Mouse (Mus musculus) cortical plate, adult 2 months (tissue): ENCODE results near the gene Ntm. TPM values are rescaled to one million over a fixed set of nuclear protein-coding genes. Genes with fewer than 3 reads are reported as not detected.

ENCODE experiments used
- H3K27ac ChIP-seq: fragments of 200-500 bp; 2 replicates; pipeline ENCODE4 v1.5.1; 2012; ENCODE audit warnings: low read length, control low read depth, inconsistent platforms; ENCODE audit not compliant: insufficient read depth
- H3K4me1 ChIP-seq: fragments of 200-500 bp; 2 replicates; pipeline ENCODE4 v1.6.1; 2011; ENCODE audit warnings: low read length; ENCODE audit not compliant: control insufficient read depth, insufficient read depth
- H3K4me3 ChIP-seq: fragments of 200-500 bp; 2 replicates; pipeline ENCODE4 v1.5.1; 2011; ENCODE audit warnings: mild to moderate bottlenecking, low read length, control low read depth; ENCODE audit not compliant: insufficient read depth
- CTCF ChIP-seq: fragments of 200-500 bp; IDR thresholded peaks from 2 replicates; pipeline ENCODE4 v1.5.1; 2011; ENCODE audit warnings: mild to moderate bottlenecking, control low read depth, low read length; ENCODE audit not compliant: insufficient read depth; ENCODE audit errors: extremely low read depth
- POLR2A ChIP-seq: fragments of 200-500 bp; IDR thresholded peaks from 2 replicates; pipeline ENCODE4 v1.6.1; 2011; ENCODE audit warnings: mild to moderate bottlenecking, low read length, control low read depth; ENCODE audit not compliant: insufficient read depth; ENCODE audit errors: extremely low read depth
- polyA plus RNA-seq: library from polyadenylated mRNA; depleted of rRNA; stranded (reverse); fragments of >200 nt; gene quantifications from 2 replicates; pipeline ENCODE4 v1.2.3, GENCODE M21; 2012

The Ntm gene
- polyA plus RNA-seq, 1 experiment = 169 TPM

DNA sequence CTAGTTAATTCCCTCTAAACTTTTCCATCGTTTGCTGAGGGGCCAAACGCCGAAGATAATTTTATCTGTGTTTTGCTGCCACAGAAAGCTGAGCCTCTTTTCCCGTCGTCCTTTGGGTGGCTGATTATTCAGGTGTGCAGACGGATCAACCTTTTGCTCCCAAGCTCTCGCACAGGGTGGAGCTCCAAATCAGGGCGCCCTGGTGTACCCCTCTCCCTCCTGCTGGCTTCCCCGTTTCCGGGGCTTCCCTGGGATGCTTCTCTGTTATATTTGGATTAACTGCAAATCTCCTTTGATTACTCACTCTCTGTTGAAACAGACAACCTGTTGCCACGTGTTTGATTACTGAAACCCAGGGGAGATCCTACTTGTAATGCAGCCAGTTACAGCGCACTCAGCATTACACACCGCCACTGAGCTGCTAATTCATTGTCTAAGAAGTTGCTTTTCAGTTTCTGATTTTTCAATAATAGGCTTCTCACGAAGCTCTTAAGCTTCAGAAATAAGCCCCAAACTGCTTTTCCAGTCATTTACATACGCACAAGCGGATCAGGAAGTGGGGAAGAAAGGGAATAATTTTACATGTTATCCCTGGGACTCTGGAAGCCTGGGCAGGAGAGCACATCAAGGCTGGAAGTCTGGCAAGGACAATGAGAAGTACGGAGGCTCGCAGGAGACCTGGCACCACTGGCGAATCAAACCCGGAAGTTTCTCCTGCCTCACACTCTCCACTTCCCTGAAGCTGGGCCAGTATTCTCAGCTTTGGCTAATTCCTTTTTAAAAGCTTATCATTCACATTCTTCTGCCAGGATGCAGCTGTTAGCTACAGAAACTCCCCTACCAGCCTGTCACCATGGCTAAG lies 19.5 kb downstream of the Ntm start:
- H3K4me3 ChIP-seq = no peak overlapping the region
- peaks cover 7% of the 10 kb centered on the region; the same call in 1 of the 2 replicates for H3K4me1 ChIP-seq
- H3K27ac ChIP-seq = no peak overlapping the region
- TF ChIP-seq POLR2A = no peak
- TF ChIP-seq CTCF = no peak

DNA sequence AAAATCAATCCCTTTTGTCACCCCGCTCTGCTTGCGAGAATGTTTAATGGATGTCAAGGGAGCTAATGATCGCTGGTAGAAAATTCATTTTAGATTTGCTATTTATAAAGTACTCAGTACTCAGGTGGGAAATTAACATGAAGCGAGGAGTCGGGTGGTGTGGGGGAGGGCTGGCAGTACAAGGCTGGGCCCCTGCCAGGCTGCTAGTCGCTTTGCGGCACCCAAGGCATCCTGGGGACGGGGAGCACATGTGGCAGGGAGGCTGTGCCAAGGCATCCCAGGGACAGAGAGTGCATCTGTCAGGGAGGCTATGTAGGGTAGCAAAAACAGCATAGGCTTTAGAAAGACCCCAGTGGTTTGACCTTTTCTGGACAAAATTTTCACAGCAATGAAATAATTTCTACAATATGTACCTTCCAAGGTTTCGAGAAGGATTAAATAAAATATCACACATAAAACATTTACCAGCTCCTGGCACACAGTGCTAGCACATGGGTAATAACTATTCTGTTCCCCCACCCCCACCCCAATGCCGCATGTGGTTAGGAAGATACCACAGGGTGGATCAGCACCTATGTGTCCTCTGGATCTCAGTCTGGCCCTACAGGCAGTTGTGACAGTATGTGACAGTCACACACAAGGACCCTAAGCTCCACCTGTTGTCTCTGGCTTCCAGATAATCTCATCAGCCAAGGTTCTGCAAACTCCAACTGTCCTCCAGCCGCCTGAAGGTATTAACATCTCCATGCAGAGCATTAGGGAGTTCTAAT lies 20.6 kb downstream of the Ntm start:
- Histone ChIP-seq H3K4me3 (no peak overlapping the region), H3K4me1 (peaks cover 7% of the 10 kb centered on the region; the same call in 1 of the 2 replicates), H3K27ac (no peak overlapping the region)
- TF ChIP-seq CTCF (no peak), POLR2A (no peak)

DNA sequence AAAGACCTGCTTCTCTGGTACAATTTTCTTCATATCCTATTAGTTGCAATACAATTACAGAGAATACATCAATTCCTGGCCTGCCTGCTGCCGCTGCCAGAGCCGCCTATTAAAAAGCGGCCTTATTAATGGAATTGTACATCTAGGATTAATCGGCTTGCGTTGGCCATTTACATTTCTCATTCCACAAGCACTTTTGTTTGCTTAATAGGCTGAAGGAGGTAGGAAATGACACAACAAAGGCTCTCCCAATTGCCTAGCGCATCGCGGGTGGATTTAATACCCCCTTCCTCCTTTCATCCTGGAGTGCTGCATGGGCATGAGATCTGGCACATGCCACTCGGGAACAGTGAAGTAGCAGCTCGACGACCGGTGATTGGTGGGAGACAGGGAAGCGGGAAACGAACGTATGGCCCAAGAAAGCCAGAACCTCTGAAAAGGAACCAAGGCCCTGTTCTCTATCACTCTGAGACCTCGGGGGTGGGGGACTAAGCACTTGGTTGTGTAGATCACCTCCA lies 23.4 kb downstream of the Ntm start:
- TF ChIP-seq CTCF = no peak
- no peak for TF ChIP-seq POLR2A
- H3K27ac ChIP-seq = no peak overlapping the region
- peaks cover 7% of the 10 kb centered on the region; the same call in 1 of the 2 replicates for H3K4me1 ChIP-seq
- no peak overlapping the region for H3K4me3 ChIP-seq

DNA sequence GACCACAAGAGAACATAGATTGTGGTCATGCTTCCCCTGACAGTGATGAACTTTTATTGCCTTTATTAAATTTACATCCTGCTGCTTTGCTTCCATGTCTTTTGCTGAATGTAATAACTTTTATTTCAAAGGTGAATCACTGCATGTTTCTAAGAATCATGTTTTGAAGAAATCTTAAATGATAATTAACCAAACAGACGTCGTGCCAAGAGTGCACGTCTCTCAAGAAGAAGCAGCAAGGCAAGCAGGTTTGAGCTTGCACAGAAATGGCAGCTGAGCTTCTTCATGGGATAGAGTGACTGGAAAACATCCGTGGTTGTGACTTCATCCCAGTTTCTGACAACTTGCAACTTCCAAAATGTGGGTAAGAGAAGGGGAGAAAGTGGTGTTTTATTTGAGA lies 34.1 kb downstream of the Ntm start:
- Histone ChIP-seq H3K27ac (no peak overlapping the region), H3K4me1 (no peaks in the 10 kb centered on the region; the same call in 1 of the 2 replicates), H3K4me3 (no peak overlapping the region)
- TF ChIP-seq POLR2A (no peak), CTCF (no peak)

DNA sequence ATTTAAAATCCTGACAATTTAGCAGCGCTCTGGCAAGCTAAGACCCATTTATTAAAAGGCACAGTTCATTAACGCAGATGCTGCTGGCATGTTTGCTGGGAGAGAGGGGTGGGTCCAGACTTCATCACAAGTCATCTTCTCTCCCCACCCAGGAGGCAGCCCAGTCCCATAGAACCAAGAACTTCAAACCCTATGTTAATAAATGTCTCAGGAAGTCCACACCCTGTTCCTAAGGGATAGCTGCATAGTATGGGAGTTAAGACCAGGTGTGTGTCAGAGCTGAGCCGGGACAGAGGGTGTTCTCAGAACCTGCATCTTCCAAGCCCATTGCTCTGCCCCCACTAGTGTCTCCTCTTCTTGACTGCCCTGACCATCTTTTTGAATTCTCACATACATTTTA lies 37.6 kb downstream of the Ntm start:
- Histone ChIP-seq H3K4me1 (peaks cover 2% of the 10 kb centered on the region), H3K27ac (no peak overlapping the region), H3K4me3 (no peak overlapping the region)
- TF ChIP-seq POLR2A (no peak), CTCF (no peak)

DNA sequence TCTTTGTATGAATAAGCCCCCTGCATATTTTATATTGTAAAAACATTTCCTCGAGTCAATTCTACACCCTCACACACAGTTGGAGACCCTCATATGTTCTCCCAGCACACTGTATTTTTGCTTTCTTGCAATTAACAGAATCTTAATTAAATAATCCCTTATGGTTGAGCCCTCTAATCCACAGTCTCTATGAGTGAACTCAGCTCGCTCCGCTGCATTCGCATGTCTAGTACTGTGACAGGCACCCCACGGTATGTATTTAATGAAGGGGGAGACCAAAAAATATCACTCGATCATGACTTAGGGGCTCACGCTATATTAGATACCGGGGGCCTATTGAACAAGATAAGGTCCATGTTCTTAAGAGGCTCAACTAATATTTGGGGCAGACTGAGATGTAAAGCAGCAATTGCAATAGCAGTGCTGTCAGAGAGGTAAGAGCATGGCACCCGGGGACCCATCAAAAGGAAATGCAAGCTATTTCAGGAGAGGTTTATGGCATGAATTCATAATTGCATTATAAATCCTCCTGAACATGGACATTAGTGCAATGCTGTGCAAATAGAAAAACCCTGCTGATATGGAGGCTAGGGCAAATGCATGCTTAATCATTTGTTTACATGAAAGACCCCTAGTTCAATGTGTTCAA lies 64.4 kb downstream of the Ntm start:
- Histone ChIP-seq H3K27ac (no peak overlapping the region), H3K4me1 (no peaks in the 10 kb centered on the region), H3K4me3 (no peak overlapping the region)
- TF ChIP-seq CTCF = no peak
- TF ChIP-seq POLR2A = no peak

DNA sequence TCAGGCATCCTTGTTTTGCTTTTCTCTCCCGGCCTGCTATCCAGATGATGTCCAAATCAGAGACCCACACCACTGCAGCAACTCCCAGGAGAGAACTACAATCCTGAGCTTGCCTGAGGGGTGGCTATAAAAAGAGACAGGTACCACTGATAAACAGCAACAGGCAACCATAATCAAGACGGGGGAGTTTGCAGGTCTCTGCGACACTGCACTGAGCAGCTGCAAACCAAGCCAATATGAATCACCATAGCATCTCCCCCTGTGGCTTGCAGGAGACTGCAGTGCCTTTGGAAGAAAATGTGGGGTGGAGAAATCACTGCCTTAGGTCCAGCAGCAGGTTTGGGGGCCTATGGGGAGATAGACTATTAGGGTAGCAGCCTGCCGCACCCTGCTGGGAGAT lies 65.5 kb downstream of the Ntm start:
- Histone ChIP-seq H3K4me1 (peaks cover 5% of the 10 kb centered on the region), H3K4me3 (no peak overlapping the region), H3K27ac (no peak overlapping the region)
- TF ChIP-seq POLR2A = no peak
- no peak for TF ChIP-seq CTCF

DNA sequence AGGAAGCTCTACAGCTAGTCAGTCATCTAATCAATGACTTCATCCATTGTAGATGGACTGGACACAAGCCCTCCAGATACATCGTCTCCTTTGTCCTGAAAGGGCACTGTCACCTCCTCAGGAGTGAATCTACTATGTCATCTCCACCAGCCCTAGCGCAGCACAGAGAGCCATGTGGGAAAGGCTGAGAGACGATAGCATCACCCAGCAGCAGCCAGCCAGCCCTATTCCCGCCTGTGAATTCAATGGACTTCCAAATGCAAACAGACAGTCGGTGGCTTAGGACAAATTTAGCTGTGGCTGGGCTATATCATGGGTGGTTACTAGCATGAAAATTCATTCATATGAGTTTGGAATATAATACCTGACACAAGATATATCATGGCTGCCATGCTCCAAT lies 70.1 kb downstream of the Ntm start:
- no peak for TF ChIP-seq POLR2A
- TF ChIP-seq CTCF = no peak
- no peak overlapping the region for H3K27ac ChIP-seq
- H3K4me3 ChIP-seq = no peak overlapping the region
- H3K4me1 ChIP-seq = peaks cover 9% of the 10 kb centered on the region

DNA sequence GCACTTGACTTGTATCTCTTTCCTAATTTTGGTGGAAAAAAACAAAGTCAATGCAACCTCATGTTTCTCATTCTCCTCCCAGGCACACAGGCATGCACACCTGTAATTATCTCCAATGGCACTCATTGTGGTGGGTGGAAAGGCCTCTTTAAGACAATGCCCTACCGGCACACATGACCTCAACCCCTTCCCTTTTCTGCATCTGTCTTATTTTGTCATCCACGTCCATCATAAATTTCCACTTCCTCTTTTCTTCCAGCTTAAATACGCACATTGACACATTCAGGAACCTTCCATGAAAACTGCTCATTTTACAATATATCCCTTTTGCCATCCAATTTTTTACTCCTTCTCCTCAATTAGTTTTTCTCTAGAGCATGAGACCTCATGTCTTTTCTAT lies 74.2 kb downstream of the Ntm start:
- Histone ChIP-seq H3K4me3 (no peak overlapping the region), H3K27ac (no peak overlapping the region), H3K4me1 (peaks cover 9% of the 10 kb centered on the region)
- no peak for TF ChIP-seq CTCF
- no peak for TF ChIP-seq POLR2A
